Mouse (Mus musculus): ENCODE measurements around the gene Acbd4.

DNA sequence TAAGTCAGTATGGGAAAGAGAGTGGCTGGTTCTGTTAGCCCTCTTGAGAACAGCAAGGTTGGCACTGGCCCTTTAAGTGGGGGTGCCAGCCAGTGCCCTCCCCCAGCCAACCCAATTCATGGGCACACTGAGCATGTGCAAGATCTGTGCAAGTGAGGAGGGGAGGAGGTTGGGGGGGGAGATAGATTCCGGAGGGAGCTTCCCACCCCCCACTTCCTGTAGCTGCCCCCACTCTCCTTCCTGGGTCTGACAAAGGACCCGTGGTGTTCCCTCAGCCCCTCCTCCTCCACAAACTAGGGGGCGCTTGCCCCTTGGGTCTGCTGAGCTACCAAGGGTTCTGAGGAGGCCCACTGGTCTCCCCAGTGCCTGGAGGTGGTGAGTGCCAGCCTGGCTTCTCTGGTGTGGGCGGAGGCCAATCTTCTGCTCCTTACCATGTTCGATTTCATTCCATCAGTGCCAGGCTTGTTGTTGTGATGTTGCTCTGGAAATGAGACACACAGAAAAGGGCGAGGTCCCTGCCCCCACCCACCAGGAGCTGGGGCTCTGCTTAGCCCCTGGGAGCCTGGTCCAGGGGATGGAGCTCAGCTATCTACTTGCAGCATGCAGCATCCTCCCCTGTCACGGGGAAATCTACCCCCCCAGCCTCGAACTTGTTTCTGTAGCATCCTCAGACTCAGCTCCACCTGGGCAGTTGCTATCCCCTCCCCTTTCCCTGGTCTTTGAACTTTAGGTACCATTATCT, 41.1 kb downstream of the Acbd4 start:
- no peak for TF ChIP-seq CTCF (IDR thresholded peaks at IDR 0.05; ENCODE audit: control insufficient read depth, insufficient read depth, insufficient replicate concordance, low read depth, low read length)
- no peak for TF ChIP-seq POLR2A (IDR thresholded peaks at IDR 0.05; ENCODE audit: control insufficient read depth, low read depth, low read length)
